Mouse (Mus musculus) adrenal gland, postnatal 10 days (tissue): ENCODE results near the gene Rnf115. TPM values are rescaled to one million over a fixed set of nuclear protein-coding genes. Genes with fewer than 3 reads are reported as not detected.

Experiments
- DNase-seq: peaks from one replicate; pipeline ENCODE4 v3.0.0; 2021; ENCODE audit warnings: mixed read lengths
- total RNA-seq, 2 experiments: library from RNA; stranded (reverse); gene quantifications; 2 replicates each; pipeline ENCODE4 v1.2.3; 2021

Gene Rnf115
- total RNA-seq, 2 experiments from 2014 or later: 34.1 to 35.7 TPM

GRCm38 (mm10) chr3:96834587-96835348 lies 107.3 kb downstream of the Rnf115 start:
- no peak for DNase-seq

GRCm38 (mm10) chr3:96836414-96836813 lies 109.0 kb downstream of the Rnf115 start:
- DNase-seq: no peak

GRCm38 (mm10) chr3:96838996-96839645 lies 111.7 kb downstream of the Rnf115 start:
- no peak for DNase-seq

Other genes with a start within 250 kb of the Rnf115 start
- 10 to 100 TPM; 14.0 to 29.6 TPM for gene Hfe2, start 202.5 kb upstream of the Rnf115 start, total RNA-seq
- 100 to 1,000 TPM; 601 to 945 TPM for gene Txnip, start 169.7 kb upstream of the Rnf115 start, total RNA-seq
- under 1 TPM in 1 of 2 experiments, not detected in 1; 0.61 TPM for gene Gm16253, start 150.7 kb upstream of the Rnf115 start, total RNA-seq
- gene Polr3gl, start 133.5 kb upstream of the Rnf115 start, total RNA-seq: 10 to 100 TPM; 29.3 to 34.3 TPM
- gene Ankrd34a, start 131.0 kb upstream of the Rnf115 start, total RNA-seq: under 1 TPM; 0.54 to 0.55 TPM
- 10 to 100 TPM; 33.3 to 42.6 TPM for gene Lix1l, start 126.5 kb upstream of the Rnf115 start, total RNA-seq
- gene Rbm8a, start 97.7 kb upstream of the Rnf115 start, total RNA-seq: 10 to 100 TPM; 68.8 to 72.9 TPM
- 10 to 100 TPM; 46.7 to 48.4 TPM for gene Pex11b, start 92.3 kb upstream of the Rnf115 start, total RNA-seq
- under 1 TPM; 0.24 to 0.33 TPM for gene Gm42957, start 92.2 kb upstream of the Rnf115 start, total RNA-seq
- 1 to 10 TPM; 1.8 to 2.0 TPM for gene Itga10, start 82.1 kb upstream of the Rnf115 start, total RNA-seq
- gene Ankrd35, start 57.5 kb upstream of the Rnf115 start, total RNA-seq: 1 to 10 TPM; 1.5 to 1.9 TPM
- gene Pias3, start 31.3 kb upstream of the Rnf115 start, total RNA-seq: 10 to 100 TPM; 22.0 to 32.0 TPM
- 1 to 10 TPM; 3.1 to 5.3 TPM for gene Nudt17, start 19.1 kb upstream of the Rnf115 start, total RNA-seq
- gene Polr3c, start within 50 bp of the Rnf115 start, total RNA-seq: 10 to 100 TPM; 28.0 to 32.7 TPM
- 1 to 10 TPM; 4.9 to 9.1 TPM for gene Pdzk1, start 101.6 kb downstream of the Rnf115 start, total RNA-seq
- under 1 TPM; 0.27 to 0.39 TPM for gene Cd160, start 101.7 kb downstream of the Rnf115 start, total RNA-seq
- gene Gja5, start 177.0 kb downstream of the Rnf115 start, total RNA-seq: 1 to 10 TPM; 3.9 to 4.4 TPM
- gene Gpr89, start 177.7 kb downstream of the Rnf115 start, total RNA-seq: 10 to 100 TPM; 27.7 to 31.2 TPM
- not detected for gene Gja8, start 198.4 kb downstream of the Rnf115 start, total RNA-seq